Mouse (Mus musculus): ENCODE measurements around the gene Chst11. TPM values are rescaled to one million over a fixed set of nuclear protein-coding genes. Genes with fewer than 3 reads are reported as not detected.
A peak's percentile ranks its signal among the peaks of the same experiment; 100 is the strongest.

The Chst11 gene
- polyA plus RNA-seq, 1 experiment, result not detected

- peaks cover 63% of the 10 kb centered on the region for H3K4me1 ChIP-seq (ENCODE audit: control insufficient read depth, insufficient read depth, low read length)
- TF ChIP-seq CTCF (IDR thresholded peaks at IDR 0.05; ENCODE audit: insufficient read depth, low read depth, low read length) (no peak), POLR2A (IDR thresholded peaks at IDR 0.05; ENCODE audit: insufficient read depth, low read depth, low read length) (no peak)
- H3K4me3 ChIP-seq (ENCODE audit: insufficient read depth, low read depth, low read length), result no peak overlapping the region
- 55% methylated on average over 19 of the region's 19 CpGs for whole genome bisulfite sequencing
- H3K27ac ChIP-seq (ENCODE audit: insufficient read depth, low read depth, low read length), result peak overlapping the region; percentile 58
Observed at GRCm38 (mm10) chr10:83071785-83072580, 86.7 kb downstream of the Chst11 start.

- 61% methylated on average over 7 of the region's 7 CpGs for WGBS
- no peak overlapping the region for H3K27ac ChIP-seq (ENCODE audit: insufficient read depth, low read depth, low read length)
- H3K4me3 ChIP-seq (ENCODE audit: insufficient read depth, low read depth, low read length), result no peak overlapping the region
- H3K4me1 ChIP-seq (ENCODE audit: control insufficient read depth, insufficient read depth, low read length), result peaks cover 53% of the 10 kb centered on the region
- TF ChIP-seq POLR2A (IDR thresholded peaks at IDR 0.05; ENCODE audit: insufficient read depth, low read depth, low read length), result no peak
- TF ChIP-seq CTCF (IDR thresholded peaks at IDR 0.05; ENCODE audit: insufficient read depth, low read depth, low read length), result no peak
Observed at GRCm38 (mm10) chr10:83073119-83073518, 87.8 kb downstream of the Chst11 start.

GRCm38 (mm10) chr10:83076816-83077215 is 91.5 kb downstream of the Chst11 start:
- H3K4me1 ChIP-seq (ENCODE audit: control insufficient read depth, insufficient read depth, low read length), result peaks cover 57% of the 10 kb centered on the region
- TF ChIP-seq POLR2A (IDR thresholded peaks at IDR 0.05; ENCODE audit: insufficient read depth, low read depth, low read length), result no peak
- H3K4me3 ChIP-seq (ENCODE audit: insufficient read depth, low read depth, low read length), result no peak overlapping the region
- no peak overlapping the region for H3K27ac ChIP-seq (ENCODE audit: insufficient read depth, low read depth, low read length)
- 69% methylated on average over 7 of the region's 7 CpGs for WGBS

DNA sequence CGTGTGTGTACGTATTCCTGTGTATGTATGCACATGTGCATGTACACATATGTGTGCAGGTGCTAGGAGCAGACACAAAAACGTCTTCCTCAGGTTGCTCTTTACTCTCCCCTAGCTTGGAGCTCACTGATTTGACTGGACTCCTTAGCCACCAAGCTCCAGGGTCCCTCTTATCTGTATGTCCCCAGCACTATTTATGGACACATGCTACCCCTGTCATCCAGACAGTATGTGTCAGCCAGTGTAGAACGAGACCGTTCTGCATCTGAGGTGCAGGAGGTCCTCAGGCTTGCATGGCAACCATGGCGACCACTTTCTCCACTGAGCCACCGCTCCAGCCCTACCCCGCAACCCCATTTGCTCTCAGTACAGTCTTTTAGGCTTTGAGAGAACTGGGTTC is 93.4 kb downstream of the Chst11 start:
- Histone ChIP-seq H3K27ac (ENCODE audit: insufficient read depth, low read depth, low read length) (no peak overlapping the region), H3K4me3 (ENCODE audit: insufficient read depth, low read depth, low read length) (no peak overlapping the region), H3K4me1 (ENCODE audit: control insufficient read depth, insufficient read depth, low read length) (peaks cover 52% of the 10 kb centered on the region)
- 85% methylated on average over 8 of the region's 8 CpGs for WGBS
- TF ChIP-seq CTCF (IDR thresholded peaks at IDR 0.05; ENCODE audit: insufficient read depth, low read depth, low read length) (no peak), POLR2A (IDR thresholded peaks at IDR 0.05; ENCODE audit: insufficient read depth, low read depth, low read length) (no peak)

DNA sequence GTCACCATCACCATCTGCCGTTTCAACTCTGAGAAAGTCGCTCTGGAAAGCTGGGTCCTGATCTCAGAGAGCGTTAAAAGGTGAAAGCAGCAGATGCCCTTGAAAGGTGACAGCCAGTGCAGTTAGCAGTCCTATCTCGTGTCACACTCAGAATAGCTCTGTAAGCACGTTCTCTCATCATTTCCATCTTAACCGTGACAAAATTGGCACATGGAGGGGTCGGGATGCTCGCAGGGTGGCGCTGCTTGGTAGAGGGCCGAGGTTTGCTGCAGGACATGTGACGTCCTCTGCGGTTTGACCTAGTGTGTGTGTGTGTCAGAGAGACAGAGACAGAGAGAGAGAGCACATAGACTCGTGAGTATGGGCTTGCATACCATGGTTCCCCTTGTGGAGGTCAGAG is 94.5 kb downstream of the Chst11 start:
- Histone ChIP-seq H3K4me3 (ENCODE audit: insufficient read depth, low read depth, low read length) (no peak overlapping the region), H3K4me1 (ENCODE audit: control insufficient read depth, insufficient read depth, low read length) (peaks cover 48% of the 10 kb centered on the region), H3K27ac (ENCODE audit: insufficient read depth, low read depth, low read length) (no peak overlapping the region)
- TF ChIP-seq CTCF (IDR thresholded peaks at IDR 0.05; ENCODE audit: insufficient read depth, low read depth, low read length), result no peak
- no peak for TF ChIP-seq POLR2A (IDR thresholded peaks at IDR 0.05; ENCODE audit: insufficient read depth, low read depth, low read length)
- WGBS, result 87% methylated on average over 13 of the region's 13 CpGs

GRCm38 (mm10) chr10:83080275-83080741 is 95.0 kb downstream of the Chst11 start:
- WGBS, result 76% methylated on average over 12 of the region's 12 CpGs
- peaks cover 47% of the 10 kb centered on the region for H3K4me1 ChIP-seq (ENCODE audit: control insufficient read depth, insufficient read depth, low read length)
- no peak overlapping the region for H3K4me3 ChIP-seq (ENCODE audit: insufficient read depth, low read depth, low read length)
- no peak overlapping the region for H3K27ac ChIP-seq (ENCODE audit: insufficient read depth, low read depth, low read length)
- TF ChIP-seq CTCF (IDR thresholded peaks at IDR 0.05; ENCODE audit: insufficient read depth, low read depth, low read length) (no peak), POLR2A (IDR thresholded peaks at IDR 0.05; ENCODE audit: insufficient read depth, low read depth, low read length) (no peak)

- no peak overlapping the region for H3K4me3 ChIP-seq (ENCODE audit: insufficient read depth, low read depth, low read length)
- peaks cover 42% of the 10 kb centered on the region for H3K4me1 ChIP-seq (ENCODE audit: control insufficient read depth, insufficient read depth, low read length)
- 34% methylated on average over 10 of the region's 10 CpGs for WGBS
- TF ChIP-seq POLR2A (IDR thresholded peaks at IDR 0.05; ENCODE audit: insufficient read depth, low read depth, low read length) (no peak), CTCF (IDR thresholded peaks at IDR 0.05; ENCODE audit: insufficient read depth, low read depth, low read length) (no peak)
- H3K27ac ChIP-seq (ENCODE audit: insufficient read depth, low read depth, low read length), result no peak overlapping the region
Observed at GRCm38 (mm10) chr10:83080930-83081329, 95.6 kb downstream of the Chst11 start.

DNA sequence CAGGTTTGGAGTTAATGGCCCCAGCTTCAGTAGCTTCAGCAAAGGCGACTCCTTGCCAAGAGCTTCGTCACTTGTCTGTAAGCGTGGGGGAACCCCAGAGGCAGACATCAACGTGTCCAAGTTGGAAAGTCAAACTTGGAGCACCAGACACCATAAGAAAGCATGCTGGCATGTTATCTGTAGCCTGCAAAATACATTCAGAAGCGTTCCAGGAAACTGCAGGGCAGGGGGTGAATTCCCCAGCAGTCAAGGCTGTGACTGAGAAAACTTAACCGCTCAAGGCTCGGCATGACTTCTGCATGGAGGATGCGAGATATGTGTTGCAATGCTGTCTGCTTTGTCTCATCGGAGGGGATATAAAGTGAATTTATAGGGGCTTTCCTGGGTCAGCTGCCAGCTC is 98.6 kb downstream of the Chst11 start:
- no peak overlapping the region for H3K27ac ChIP-seq (ENCODE audit: insufficient read depth, low read depth, low read length)
- 72% methylated on average over 9 of the region's 9 CpGs for WGBS
- peaks cover 32% of the 10 kb centered on the region for H3K4me1 ChIP-seq (ENCODE audit: control insufficient read depth, insufficient read depth, low read length)
- H3K4me3 ChIP-seq (ENCODE audit: insufficient read depth, low read depth, low read length), result no peak overlapping the region
- TF ChIP-seq CTCF (IDR thresholded peaks at IDR 0.05; ENCODE audit: insufficient read depth, low read depth, low read length), result no peak
- TF ChIP-seq POLR2A (IDR thresholded peaks at IDR 0.05; ENCODE audit: insufficient read depth, low read depth, low read length), result no peak

DNA sequence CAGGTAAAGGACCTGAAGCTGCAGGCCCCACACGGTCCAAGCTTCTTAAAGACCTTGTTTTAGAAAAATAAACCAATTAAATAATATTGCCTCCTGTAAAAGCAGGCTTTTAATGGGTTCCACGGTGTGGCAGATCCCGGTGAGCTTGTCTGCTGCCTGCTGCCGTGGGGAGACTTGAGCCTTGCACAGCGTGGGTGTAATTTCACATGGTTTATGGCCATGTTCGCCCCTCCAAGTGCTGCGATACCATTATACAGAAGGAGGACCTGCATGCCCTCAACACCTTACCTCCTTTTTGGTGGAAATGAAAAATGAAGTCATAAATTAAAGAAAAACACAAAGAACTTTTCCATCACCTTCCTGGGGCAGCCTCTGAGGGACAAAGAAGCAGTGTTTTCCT is 103.0 kb downstream of the Chst11 start:
- WGBS, result 71% methylated on average over 7 of the region's 7 CpGs
- Histone ChIP-seq H3K4me1 (ENCODE audit: control insufficient read depth, insufficient read depth, low read length) (peaks cover 20% of the 10 kb centered on the region), H3K27ac (ENCODE audit: insufficient read depth, low read depth, low read length) (no peak overlapping the region), H3K4me3 (ENCODE audit: insufficient read depth, low read depth, low read length) (no peak overlapping the region)
- TF ChIP-seq POLR2A (IDR thresholded peaks at IDR 0.05; ENCODE audit: insufficient read depth, low read depth, low read length) (no peak), CTCF (IDR thresholded peaks at IDR 0.05; ENCODE audit: insufficient read depth, low read depth, low read length) (no peak)
